Mouse (Mus musculus) E14TG2a.4 (cell line): ENCODE measurements around the gene Fnip2.

Experiments
- CTCF ChIP-seq: conservative IDR thresholded peaks from 2 replicates; pipeline ENCODE4 v1.5.1; 2014; ENCODE audit warnings: low read length
- NANOG ChIP-seq: IDR thresholded peaks from 2 replicates; pipeline ENCODE4 v1.6.1; 2014; ENCODE audit warnings: borderline replicate concordance, low read length, mixed read lengths
- POU5F1 ChIP-seq: IDR thresholded peaks from 2 replicates; pipeline ENCODE4 v1.6.1; 2014; ENCODE audit warnings: low read length, borderline replicate concordance

- TF ChIP-seq CTCF (no peak), POU5F1 (no peak), NANOG (no peak)
Observed at GRCm38 (mm10) chr3:79436186-79436585, 131.4 kb downstream of the Fnip2 start.
